Mouse (Mus musculus): ENCODE measurements around the gene Rtl8b.
"Not testable (repeated sequence)": the region's sequence is repeated elsewhere in the genome, so short reads cannot be mapped to it uniquely, and the experiment has no call there.

- not testable (repeated sequence) for TF ChIP-seq CTCF (IDR thresholded peaks at IDR 0.05; ENCODE audit: control insufficient read depth, insufficient read depth, low read length); POLR2A (IDR thresholded peaks at IDR 0.05; ENCODE audit: borderline replicate concordance, control insufficient read depth, low read depth, low read length)
Measured at GRCm38 (mm10) chrX:53652917-53653316, 17.3 kb downstream of the Rtl8b start.

All from bone marrow, adult 2 months (tissue).